Mouse (Mus musculus): ENCODE data around the gene Gm20830.
"Not testable (repeated sequence)": the region's sequence is repeated elsewhere in the genome, so short reads cannot be mapped to it uniquely, and the experiment has no call there.

The Gm20830 gene

DNA sequence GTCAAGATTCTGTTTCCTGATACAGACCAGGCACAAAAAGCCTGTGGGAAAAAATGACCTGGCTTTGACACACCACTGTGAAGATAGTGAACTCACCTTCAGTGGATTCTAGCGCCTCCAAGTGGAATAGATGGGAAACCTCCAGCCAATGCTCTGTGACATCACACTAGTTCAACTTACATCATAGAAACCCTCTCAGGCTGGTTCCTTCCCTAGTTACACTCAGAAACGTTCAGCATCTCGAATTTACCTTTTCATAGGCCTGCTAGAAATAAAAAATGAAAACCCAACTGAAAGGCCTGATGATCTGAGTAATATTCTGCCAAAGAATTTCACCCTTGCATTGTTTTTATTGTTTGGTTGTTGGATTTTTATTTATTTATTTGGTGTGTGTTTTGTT lies at the start of gene Gm20830:
Gene Gm20830, minus strand, starts transcription at position 101 of the 400 bp plus-strand sequence.
- DNase-seq, result not testable (repeated sequence)

Data from thymus, postnatal 25 days (tissue).